Mouse (Mus musculus) gastrocnemius, postnatal 25 days (tissue): Measurements from ENCODE around the gene Mmp25. TPM values are rescaled to one million over a fixed set of nuclear protein-coding genes. Genes with fewer than 3 reads are reported as not detected.

ENCODE experiments used
- DNase-seq: peaks from one replicate; pipeline ENCODE4 v3.0.0; 2022
- total RNA-seq, 2 experiments: library from RNA; stranded (reverse); gene quantifications; 1 replicate in 1 of 2; 2 replicates in 1 of 2; pipeline ENCODE4 v1.2.3; 2021

Mmp25 gene
- total RNA-seq, 2 experiments from 2014 or later: not detected

- DNase-seq: no peak
These were observed 19.5 kb upstream of the Mmp25 start for GRCm38 (mm10) chr17:23664556-23665021.

- no peak for DNase-seq
These were observed 16.4 kb upstream of the Mmp25 start for GRCm38 (mm10) chr17:23661526-23661925.

- DNase-seq: no peak
These were observed 15.8 kb upstream of the Mmp25 start for GRCm38 (mm10) chr17:23660876-23661200.

- no peak for DNase-seq
These were observed 15.2 kb upstream of the Mmp25 start, which contains the start of gene Bicdl2 for GRCm38 (mm10) chr17:23660117-23660875. Gene Bicdl2 (plus strand): TSS chr17:23660506.

DNA sequence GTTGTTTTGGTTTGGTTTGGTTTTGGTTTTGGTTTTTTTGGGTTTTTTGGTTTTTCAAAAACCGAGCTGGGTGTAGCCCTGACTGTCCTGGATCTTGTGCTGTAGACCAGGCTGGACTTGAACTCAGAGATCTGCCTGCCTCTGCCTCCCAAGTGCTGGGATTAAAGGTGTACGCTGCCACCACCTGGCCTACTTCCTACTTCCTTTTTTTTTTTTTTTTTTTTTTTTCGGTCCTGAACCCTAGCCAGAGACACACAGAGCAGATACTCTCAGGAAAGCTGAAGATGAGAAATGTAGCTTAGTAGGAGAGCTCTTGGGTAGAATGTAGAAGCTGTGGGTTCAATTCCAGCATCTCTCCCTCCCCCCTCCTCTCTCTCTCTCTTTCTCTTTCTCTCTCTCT, 13.4 kb upstream of the Mmp25 start:
- no peak for DNase-seq

- DNase-seq: no peak
These were observed 9.3 kb upstream of the Mmp25 start for GRCm38 (mm10) chr17:23654410-23654809.

GRCm38 (mm10) chr17:23654001-23654400, 8.9 kb upstream of the Mmp25 start:
- DNase-seq: no peak

GRCm38 (mm10) chr17:23653324-23653723, 8.2 kb upstream of the Mmp25 start:
- DNase-seq: no peak

DNA sequence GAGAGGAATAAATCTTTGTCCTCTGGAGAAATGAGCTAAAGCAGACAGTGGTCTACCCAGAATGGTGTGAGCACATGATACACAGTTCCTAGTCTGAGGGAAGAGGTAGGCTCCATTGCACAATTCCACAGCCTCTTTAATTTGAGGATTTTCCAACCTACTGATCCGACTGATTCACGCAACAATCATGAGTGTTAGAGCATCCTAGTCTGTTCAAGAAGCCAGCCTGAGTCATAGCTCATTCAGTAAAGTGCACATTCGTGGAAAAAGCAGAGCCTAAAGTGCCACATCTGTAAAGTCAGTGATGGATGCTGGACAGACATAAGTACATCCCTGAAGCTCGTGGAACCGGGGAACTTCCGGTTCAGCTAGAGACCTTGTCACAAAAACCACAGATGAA, 6.3 kb upstream of the Mmp25 start:
- DNase-seq: no peak

- no peak for DNase-seq
These were observed 817 bp upstream of the Mmp25 start for GRCm38 (mm10) chr17:23645894-23646293.

DNA sequence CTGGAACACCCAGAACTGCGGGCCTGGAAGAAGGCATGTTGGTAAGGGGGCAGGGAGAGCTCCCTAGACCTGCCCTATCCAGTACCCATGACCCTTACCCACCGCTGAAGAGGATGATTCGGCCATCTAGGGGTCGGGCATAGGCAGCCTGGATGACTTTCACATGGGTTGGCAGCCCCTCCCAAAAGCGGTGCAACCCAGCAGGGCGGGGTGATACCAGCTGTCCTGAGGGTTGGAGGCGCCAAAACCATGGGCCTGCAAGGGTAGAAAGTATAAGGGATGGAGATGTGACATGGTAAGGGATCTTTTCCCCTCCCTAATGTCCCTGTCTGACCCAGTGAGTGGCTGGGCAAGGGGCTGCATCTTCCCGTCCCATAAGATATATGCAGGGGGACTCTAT, 13.8 kb downstream of the Mmp25 start:
- no peak for DNase-seq

DNA sequence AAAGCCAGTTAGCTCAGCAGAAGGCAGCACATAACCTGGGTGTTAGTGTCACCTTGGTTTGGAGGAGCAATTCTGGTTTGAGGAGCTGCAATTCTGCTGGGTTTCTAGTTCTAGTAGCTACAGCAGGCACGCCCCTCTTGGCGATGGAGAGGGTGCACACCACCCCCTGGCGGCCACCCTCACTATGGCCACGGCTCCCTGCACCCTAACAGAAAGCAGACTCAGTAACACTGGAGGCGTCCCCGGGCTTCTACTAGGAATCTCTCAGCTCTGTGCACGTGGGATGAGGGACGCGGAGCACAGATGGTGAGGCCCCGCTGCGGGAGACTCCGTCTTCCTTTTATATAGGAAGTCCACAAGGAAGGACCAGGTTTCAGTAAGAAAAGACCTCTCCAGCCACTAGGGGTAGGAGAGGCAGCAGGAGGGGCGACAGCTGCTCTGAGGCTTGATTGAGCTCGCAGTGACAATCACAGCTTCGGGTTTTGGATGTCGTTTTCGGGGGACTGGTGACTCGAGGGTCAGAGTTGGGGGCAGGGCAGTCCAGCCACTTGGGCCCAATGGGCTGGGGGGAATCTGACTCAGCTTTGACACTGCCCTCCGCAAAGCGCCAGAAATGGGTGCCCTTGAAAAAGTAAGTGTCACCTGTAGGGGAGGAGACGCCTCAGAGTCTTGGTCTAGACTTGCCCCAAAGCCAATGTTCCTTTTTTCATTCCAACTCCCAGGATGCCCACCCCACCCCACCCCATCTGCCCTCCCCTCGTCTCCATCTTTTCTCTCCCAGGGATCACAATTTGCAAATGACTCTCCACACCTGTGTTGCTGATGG, 14.7 kb downstream of the Mmp25 start:
- DNase-seq: peak; percentile 53

GRCm38 (mm10) chr17:23627813-23628212, 17.3 kb downstream of the Mmp25 start:
- DNase-seq: no peak

GRCm38 (mm10) chr17:23620351-23620750, 24.7 kb downstream of the Mmp25 start:
- no peak for DNase-seq

- DNase-seq: no peak
These were observed 28.0 kb downstream of the Mmp25 start for GRCm38 (mm10) chr17:23617087-23617486.

GRCm38 (mm10) chr17:23610361-23610800, 34.7 kb downstream of the Mmp25 start:
- DNase-seq: peak; percentile 49

DNA sequence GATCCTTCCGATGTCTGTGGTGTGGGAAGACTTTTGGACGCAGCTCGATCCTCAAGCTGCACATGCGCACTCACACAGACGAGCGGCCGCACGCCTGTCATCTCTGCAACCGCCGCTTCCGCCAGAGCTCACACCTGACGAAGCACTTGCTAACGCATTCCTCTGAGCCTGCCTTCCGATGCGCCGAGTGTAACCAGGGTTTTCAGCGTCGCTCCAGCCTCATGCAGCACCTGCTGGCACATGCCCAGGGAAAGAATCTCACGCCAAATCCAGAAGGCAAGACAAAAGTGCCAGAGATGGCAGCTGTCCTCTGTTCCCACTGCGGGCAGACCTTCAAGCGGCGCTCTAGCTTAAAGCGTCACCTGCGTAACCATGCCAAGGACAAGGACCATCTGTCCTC, 35.5 kb downstream of the Mmp25 start:
- no peak for DNase-seq

DNA sequence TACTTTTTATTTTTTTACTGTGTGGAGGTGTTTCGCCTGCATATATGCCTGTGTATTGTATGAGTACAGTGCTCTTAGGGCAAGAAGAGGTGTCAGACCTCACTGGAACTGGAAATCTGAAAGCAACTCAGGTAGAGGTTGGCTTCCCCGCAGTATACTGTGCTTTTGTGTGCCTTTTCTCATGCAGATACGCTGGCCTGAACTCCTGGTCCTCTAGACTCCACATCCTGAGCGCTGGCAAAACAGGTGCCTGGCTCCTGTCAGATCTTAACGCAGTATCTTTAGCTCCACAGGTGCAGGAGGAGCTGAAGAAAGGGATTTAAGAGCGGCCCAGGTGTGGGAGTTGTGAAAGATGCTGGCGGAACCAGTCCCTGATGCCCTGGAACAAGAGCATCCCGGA, 39.9 kb downstream of the Mmp25 start:
- DNase-seq: no peak

- no peak for DNase-seq
These were observed 40.7 kb downstream of the Mmp25 start for GRCm38 (mm10) chr17:23604394-23604793.

DNA sequence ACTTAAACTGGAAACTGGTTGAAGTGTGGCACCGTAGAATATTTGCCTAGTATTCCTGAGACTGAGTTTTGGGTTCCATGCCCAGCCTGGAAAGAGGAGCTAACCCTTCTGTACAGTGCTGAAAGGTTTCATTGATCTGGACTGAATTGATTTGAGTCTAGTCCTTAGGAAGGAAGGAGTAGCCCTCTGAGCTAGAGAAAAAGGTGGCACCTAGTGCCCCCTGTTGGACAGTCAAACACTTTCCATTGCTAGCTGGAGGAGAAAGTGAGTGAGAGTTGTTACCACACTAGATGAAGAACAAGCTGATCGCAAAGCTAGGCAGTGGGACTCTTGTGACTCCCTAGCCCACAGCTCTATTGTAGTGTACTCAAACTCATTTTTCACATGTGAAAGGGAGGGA, 41.5 kb downstream of the Mmp25 start:
- no peak for DNase-seq

DNA sequence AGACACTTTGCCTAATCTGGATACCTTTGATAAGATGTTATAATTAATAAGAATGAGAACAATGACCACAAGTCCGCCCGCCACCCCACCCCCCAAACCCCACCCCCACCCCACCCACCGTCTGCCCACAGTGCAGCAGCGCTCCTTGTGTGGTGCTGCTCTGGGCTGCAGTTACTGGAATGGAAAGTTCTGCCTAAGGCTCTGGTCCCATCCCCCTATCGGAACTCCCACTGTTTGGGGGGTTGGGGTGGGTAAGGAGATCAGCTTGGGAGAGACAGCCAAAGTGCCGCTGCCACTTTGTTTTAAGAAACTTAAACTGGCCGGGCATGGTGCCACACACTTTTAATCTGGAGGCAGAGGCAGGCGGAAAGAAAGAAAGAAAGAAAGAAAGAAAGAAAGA, 42.0 kb downstream of the Mmp25 start:
- no peak for DNase-seq

GRCm38 (mm10) chr17:23601836-23602585, 43.1 kb downstream of the Mmp25 start:
- no peak for DNase-seq
